Mouse (Mus musculus) spleen, adult 2 months (tissue): ENCODE measurements around the gene Kctd20. TPM values are rescaled to one million over a fixed set of nuclear protein-coding genes. Genes with fewer than 3 reads are reported as not detected.

ENCODE experiments used
- DNase-seq, 2 experiments: peaks; one replicate each; pipeline versions ENCODE4 v3.0.0 to v3.0.0-alpha.2; 2012 to 2021; ENCODE audit warnings: low spot score in 2 of 2, low read depth in 1 of 2
- H3K27ac ChIP-seq: fragments of 200-500 bp; 2 replicates; pipeline ENCODE4 v1.5.1; 2012; ENCODE audit warnings: low read length, inconsistent platforms; ENCODE audit not compliant: insufficient read depth
- H3K27me3 ChIP-seq: fragments of 200-500 bp; 2 replicates; pipeline ENCODE4 v1.6.1; 2012; ENCODE audit warnings: mild to moderate bottlenecking, moderate library complexity, low read length, inconsistent platforms; ENCODE audit not compliant: control insufficient read depth, insufficient read depth
- H3K36me3 ChIP-seq: fragments of 200-500 bp; 2 replicates; pipeline ENCODE4 v1.6.1; 2012; ENCODE audit warnings: mild to moderate bottlenecking, low read length, inconsistent platforms; ENCODE audit not compliant: control insufficient read depth, insufficient read depth
- H3K4me1 ChIP-seq: fragments of 200-500 bp; 2 replicates; pipeline ENCODE4 v1.6.1; 2011; ENCODE audit warnings: inconsistent platforms; ENCODE audit not compliant: control insufficient read depth, insufficient read depth, insufficient read length
- H3K4me3 ChIP-seq: fragments of 200-500 bp; 2 replicates; pipeline ENCODE4 v1.5.1; 2011; ENCODE audit warnings: mild to moderate bottlenecking, inconsistent platforms; ENCODE audit not compliant: insufficient read depth, insufficient read length; ENCODE audit errors: extremely low read depth
- CTCF ChIP-seq: fragments of 200-500 bp; IDR thresholded peaks from 2 replicates; pipeline ENCODE4 v1.5.1; 2011; ENCODE audit warnings: mild to moderate bottlenecking, inconsistent platforms; ENCODE audit not compliant: insufficient read depth, insufficient read length, insufficient replicate concordance; ENCODE audit errors: extremely low read depth
- POLR2A ChIP-seq: fragments of 200-500 bp; IDR thresholded peaks from 2 replicates; pipeline ENCODE4 v1.6.1; 2011; ENCODE audit warnings: low read depth, low read length, inconsistent platforms
- WGBS: fragments of 180-500 bp; shearing (Covaris S2); methylation state at CpG from one replicate; pipeline ENCODE4 v1.1.7; 2018; 5-methylcytosine and 5-hydroxymethylcytosine counted together
- polyA plus RNA-seq: library from polyadenylated mRNA; depleted of rRNA; stranded (reverse); fragments of >200 nt; gene quantifications from 2 replicates; pipeline ENCODE4 v1.2.3, GENCODE M21; 2012; rRNA removed

The Kctd20 gene
- 27.4 and 58.3 TPM in 2 replicates for polyA plus RNA-seq

GRCm38 (mm10) chr17:28951831-28952799 lies at the start of gene Kctd20:
Gene Kctd20 (plus strand): TSS chr17:28951950.
- under 1% methylated on average over 65 of the region's 80 CpGs for WGBS
- TF ChIP-seq CTCF (no peak), POLR2A (peak; percentile 95)
- peak; percentile 83 to 90 for DNase-seq
- peak within 1 kb of the TSS; percentile 99 for H3K4me3 ChIP-seq
- no peaks in the 10 kb centered on the region for H3K36me3 ChIP-seq
- H3K27me3 ChIP-seq = no peaks in the 10 kb centered on the region
- H3K27ac ChIP-seq = peak within 1 kb of the TSS; percentile 99
- H3K4me1 ChIP-seq = peaks cover 11% of the 10 kb centered on the region; the same call in 1 of the 2 replicates

- Histone ChIP-seq H3K4me3 (no peak overlapping the region), H3K27me3 (no peaks in the 10 kb centered on the region; the same call in 1 of the 2 replicates), H3K4me1 (peaks cover 7% of the 10 kb centered on the region; the same call in 1 of the 2 replicates), H3K36me3 (no peaks in the 10 kb centered on the region), H3K27ac (no peak overlapping the region)
- TF ChIP-seq POLR2A (no peak), CTCF (peak; percentile 70; the same call in 1 of the 2 replicates)
- DNase-seq = peak in 1 of 2 experiments; percentile 51
- 50% methylated on average over 23 of the region's 23 CpGs for WGBS
Measured at GRCm38 (mm10) chr17:28904546-28905376, 47.0 kb upstream of the Kctd20 start.

- WGBS = 93% methylated on average over 13 of the region's 13 CpGs
- no peak overlapping the region for H3K27ac ChIP-seq
- no peak overlapping the region for H3K4me3 ChIP-seq
- no peak for DNase-seq
- no peaks in the 10 kb centered on the region for H3K36me3 ChIP-seq
- peaks cover 7% of the 10 kb centered on the region; the same call in 1 of the 2 replicates for H3K4me1 ChIP-seq
- H3K27me3 ChIP-seq = no peaks in the 10 kb centered on the region; the same call in 1 of the 2 replicates
- TF ChIP-seq CTCF = no peak
- no peak for TF ChIP-seq POLR2A
Measured at GRCm38 (mm10) chr17:28905377-28905916, 46.3 kb upstream of the Kctd20 start.

GRCm38 (mm10) chr17:28907959-28908358 lies 43.8 kb upstream of the Kctd20 start:
- Histone ChIP-seq H3K4me1 (peaks cover 7% of the 10 kb centered on the region; the same call in 1 of the 2 replicates), H3K4me3 (no peak overlapping the region), H3K36me3 (no peaks in the 10 kb centered on the region), H3K27ac (no peak overlapping the region), H3K27me3 (no peaks in the 10 kb centered on the region; the same call in 1 of the 2 replicates)
- no peak for DNase-seq
- WGBS = 45% methylated on average over 7 of the region's 7 CpGs
- TF ChIP-seq CTCF = no peak
- no peak for TF ChIP-seq POLR2A

- WGBS = 7% methylated on average over 29 of the region's 29 CpGs
- DNase-seq = peak in 1 of 2 experiments; percentile 21
- TF ChIP-seq CTCF (peak; percentile 46; the same call in 1 of the 2 replicates), POLR2A (no peak)
- Histone ChIP-seq H3K27me3 (no peaks in the 10 kb centered on the region; the same call in 1 of the 2 replicates), H3K4me1 (peaks cover 7% of the 10 kb centered on the region; the same call in 1 of the 2 replicates), H3K27ac (no peak overlapping the region), H3K36me3 (no peaks in the 10 kb centered on the region), H3K4me3 (peak overlapping the region; percentile 33; the same call in 1 of the 2 replicates)
Measured at GRCm38 (mm10) chr17:28909252-28909941, 42.4 kb upstream of the Kctd20 start.
